Mouse (Mus musculus) frontal cortex, adult (tissue): ENCODE results near the gene Clcnka.

Source experiments
- ATAC-seq: cut with Nextera tagmentation; 2 replicates; pipeline ENCODE4 v1.9.2; 2017; ENCODE audit warnings: mild to moderate bottlenecking, moderate library complexity, mixed read lengths; ENCODE audit not compliant: low TSS enrichment

The Clcnka gene

GRCm38 (mm10) chr4:141421423-141421822 is 22.9 kb upstream of the Clcnka start:
- ATAC-seq: no peak

- ATAC-seq: no peak
Measured at GRCm38 (mm10) chr4:141420886-141421285, 22.4 kb upstream of the Clcnka start.

- no peak for ATAC-seq
Measured at GRCm38 (mm10) chr4:141420192-141420829, 21.8 kb upstream of the Clcnka start, which contains the start of gene Hspb7. TSS of gene Hspb7 (plus strand) at chr4:141420779.

GRCm38 (mm10) chr4:141419398-141420191 is 21.1 kb upstream of the Clcnka start:
- ATAC-seq: peak; percentile 45; the same call in 1 of the 2 replicates

- ATAC-seq: no peak
Measured at GRCm38 (mm10) chr4:141415924-141416323, 17.4 kb upstream of the Clcnka start, which contains the start of gene Clcnkb. TSS of gene Clcnkb (minus strand) at chr4:141416014.

- no peak for ATAC-seq
Measured at GRCm38 (mm10) chr4:141411430-141411992, 13.0 kb upstream of the Clcnka start.

GRCm38 (mm10) chr4:141408577-141408976 is 10.1 kb upstream of the Clcnka start:
- ATAC-seq: no peak

- ATAC-seq: peak; percentile 50; the same call in 1 of the 2 replicates
Measured at GRCm38 (mm10) chr4:141406516-141407299, 8.2 kb upstream of the Clcnka start.

GRCm38 (mm10) chr4:141405314-141405622 is 6.7 kb upstream of the Clcnka start:
- ATAC-seq: no peak

- peak; percentile 76 for ATAC-seq
Measured at GRCm38 (mm10) chr4:141404518-141405313, 6.2 kb upstream of the Clcnka start.

- ATAC-seq: no peak
Measured at GRCm38 (mm10) chr4:141400171-141400570, 1.6 kb upstream of the Clcnka start.

- ATAC-seq: peak; percentile 23; the same call in 1 of the 2 replicates
Measured at GRCm38 (mm10) chr4:141397861-141398260, 663 bp downstream of the Clcnka start.

GRCm38 (mm10) chr4:141394751-141395150 is 3.8 kb downstream of the Clcnka start:
- no peak for ATAC-seq

GRCm38 (mm10) chr4:141391293-141391692 is 7.2 kb downstream of the Clcnka start:
- ATAC-seq: no peak

- ATAC-seq: no peak
Measured at GRCm38 (mm10) chr4:141389366-141390150, 9.0 kb downstream of the Clcnka start.

- ATAC-seq: no peak
Measured at GRCm38 (mm10) chr4:141387933-141388332, 10.6 kb downstream of the Clcnka start.

- no peak; the same call in 1 of the 2 replicates for ATAC-seq
Measured at GRCm38 (mm10) chr4:141387093-141387784, 11.3 kb downstream of the Clcnka start.

GRCm38 (mm10) chr4:141386150-141386549 is 12.4 kb downstream of the Clcnka start:
- ATAC-seq: no peak

GRCm38 (mm10) chr4:141385275-141385674 is 13.2 kb downstream of the Clcnka start:
- ATAC-seq: no peak; the same call in 1 of the 2 replicates

GRCm38 (mm10) chr4:141382406-141382805 is 16.1 kb downstream of the Clcnka start:
- ATAC-seq: no peak
